Mouse (Mus musculus) heart, adult 18-20 months (tissue): ENCODE data around the gene Cog4. TPM values are rescaled to one million over a fixed set of nuclear protein-coding genes. Genes with fewer than 3 reads are reported as not detected.
"Not testable (repeated sequence)": the region's sequence is repeated elsewhere in the genome, so short reads cannot be mapped to it uniquely, and the experiment has no call there.

Experiments
- DNase-seq, 2 experiments: peaks; one replicate each; pipeline ENCODE4 v3.0.0; 2021 to 2022; ENCODE audit warnings: mixed read lengths in 1 of 2
- total RNA-seq, 2 experiments: library from RNA; stranded (reverse); gene quantifications; 2 replicates each; pipeline ENCODE4 v1.2.3; 2021

Gene Cog4
- total RNA-seq, 2 experiments from 2014 or later = 69.4 to 74.8 TPM

- DNase-seq = no peak
Measured at GRCm38 (mm10) chr8:110889904-110890470, 43.6 kb downstream of the Cog4 start.

- no peak for DNase-seq
Measured at GRCm38 (mm10) chr8:110892040-110892439, 45.6 kb downstream of the Cog4 start.

GRCm38 (mm10) chr8:110892913-110893312, 46.5 kb downstream of the Cog4 start:
- DNase-seq = no peak

GRCm38 (mm10) chr8:110894851-110895250, 48.5 kb downstream of the Cog4 start:
- no peak for DNase-seq

- DNase-seq = no peak
Measured at GRCm38 (mm10) chr8:110895254-110895653, 48.9 kb downstream of the Cog4 start.

- no peak for DNase-seq
Measured at GRCm38 (mm10) chr8:110895812-110896211, 49.4 kb downstream of the Cog4 start.

GRCm38 (mm10) chr8:110897495-110897894, 51.1 kb downstream of the Cog4 start:
- no peak for DNase-seq

GRCm38 (mm10) chr8:110901056-110901455, 54.7 kb downstream of the Cog4 start:
- no peak for DNase-seq

GRCm38 (mm10) chr8:110901839-110902578, 55.6 kb downstream of the Cog4 start, which contains the start of gene Fuk:
Fuk (minus strand) TSS chr8:110902488.
- DNase-seq = peak; percentile 87 to 92

- no peak for DNase-seq
Measured at GRCm38 (mm10) chr8:110902579-110902965, 56.2 kb downstream of the Cog4 start.

- no peak for DNase-seq
Measured at GRCm38 (mm10) chr8:110905404-110905803, 59.0 kb downstream of the Cog4 start.

GRCm38 (mm10) chr8:110906682-110907081, 60.3 kb downstream of the Cog4 start:
- no peak for DNase-seq

- not testable (repeated sequence) for DNase-seq
Measured at GRCm38 (mm10) chr8:110909850-110910249, 63.5 kb downstream of the Cog4 start.

GRCm38 (mm10) chr8:110911576-110912570, 65.5 kb downstream of the Cog4 start:
- no peak for DNase-seq

GRCm38 (mm10) chr8:110917415-110917814, 71.0 kb downstream of the Cog4 start:
- DNase-seq = no peak

- no peak for DNase-seq
Measured at GRCm38 (mm10) chr8:110918027-110918426, 71.6 kb downstream of the Cog4 start.

GRCm38 (mm10) chr8:110918460-110918859, 72.1 kb downstream of the Cog4 start:
- DNase-seq = no peak

GRCm38 (mm10) chr8:110919341-110920031, 73.1 kb downstream of the Cog4 start, which contains the start of gene St3gal2:
St3gal2 (plus strand) TSS chr8:110919922.
- DNase-seq = peak; percentile 89 to 96

GRCm38 (mm10) chr8:110920032-110920772, 73.8 kb downstream of the Cog4 start:
- DNase-seq = peak in 1 of 2 experiments; percentile 61

GRCm38 (mm10) chr8:110920773-110921277, 74.4 kb downstream of the Cog4 start:
- no peak for DNase-seq
